Mouse (Mus musculus): Measurements from ENCODE around the gene Zfp316. TPM values are rescaled to one million over a fixed set of nuclear protein-coding genes. Genes with fewer than 3 reads are reported as not detected.
A peak's percentile ranks its signal among the peaks of the same experiment; 100 is the strongest.

Gene Zfp316
- polyA plus RNA-seq, 1 experiment from 2014 or later = 0.20 TPM

- Histone ChIP-seq H3K27me3 (peaks cover 86% of the 10 kb centered on the region), H3K9ac (no peak overlapping the region), H3K4me2 (no peak overlapping the region), H3K36me3 (no peaks in the 10 kb centered on the region), H3K27ac (no peak overlapping the region), H3K4me3 (replicated peaks) (0 out of 2 replicates have a peak overlapping the region, but pooled peaks have one; percentile 1), H3K4me1 (replicated peaks) (peaks cover 11% of the 10 kb centered on the region), H3K9me3 (replicated peaks) (no peaks in the 10 kb centered on the region)
- no peak for ATAC-seq (ENCODE audit: low read depth)
- no peak for DNase-seq
- 4% methylated on average over 66 of the region's 66 CpGs for WGBS (ENCODE audit: insufficient replicate concordance)
Observed at GRCm38 (mm10) chr5:143254487-143255130, 15.2 kb downstream of the Zfp316 start.

DNA sequence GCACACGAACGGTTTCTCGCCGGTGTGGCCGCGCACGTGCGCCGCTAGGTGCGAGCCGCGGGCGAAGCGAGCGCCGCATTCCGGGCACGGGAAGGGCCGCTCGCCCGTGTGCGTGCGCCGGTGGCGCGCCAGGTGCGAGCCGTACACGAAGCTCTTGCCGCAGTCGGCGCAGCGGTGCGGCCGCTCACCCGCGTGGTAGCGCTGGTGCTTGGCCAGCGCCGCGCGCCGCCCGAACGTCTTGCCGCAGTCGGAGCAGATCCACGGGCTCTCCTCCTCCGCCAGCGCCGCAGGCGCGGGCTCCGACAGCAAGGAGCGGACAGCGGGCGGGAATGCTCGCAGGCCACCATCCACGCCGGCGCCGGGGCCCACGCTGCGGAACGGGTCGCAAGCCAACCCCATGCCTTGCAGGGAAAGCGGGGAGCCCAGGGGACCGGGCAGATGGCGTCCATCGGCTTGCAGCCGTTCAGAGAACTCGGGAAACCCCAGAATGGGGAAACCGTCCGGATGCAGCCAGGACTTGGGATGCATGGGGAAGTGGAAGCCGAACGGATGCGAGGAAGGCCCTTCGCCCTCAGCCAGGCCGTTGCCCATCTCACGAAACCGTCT is 15.8 kb downstream of the Zfp316 start:
- H3K4me2 ChIP-seq = peak overlapping the region; percentile 56
- H3K27me3 ChIP-seq = peaks cover 86% of the 10 kb centered on the region
- no peaks in the 10 kb centered on the region for H3K36me3 ChIP-seq
- DNase-seq (no peak), ATAC-seq (ENCODE audit: low read depth) (no peak)
- 4% methylated on average over 81 of the region's 81 CpGs for WGBS (ENCODE audit: insufficient replicate concordance)
- H3K9ac ChIP-seq = no peak overlapping the region
- peak overlapping the region; percentile 47 for H3K4me3 ChIP-seq (replicated peaks)
- no peaks in the 10 kb centered on the region for H3K9me3 ChIP-seq (replicated peaks)
- H3K4me1 ChIP-seq (replicated peaks) = peaks cover 11% of the 10 kb centered on the region
- H3K27ac ChIP-seq = no peak overlapping the region

GRCm38 (mm10) chr5:143253186-143253880 is 16.5 kb downstream of the Zfp316 start:
- Histone ChIP-seq H3K36me3 (peaks cover 1% of the 10 kb centered on the region; the same call in 1 of the 2 replicates), H3K4me2 (peak overlapping the region; percentile 56), H3K27me3 (peaks cover 80% of the 10 kb centered on the region), H3K9ac (no peak overlapping the region), H3K27ac (no peak overlapping the region), H3K4me3 (replicated peaks) (peak overlapping the region; percentile 47), H3K9me3 (replicated peaks) (no peaks in the 10 kb centered on the region), H3K4me1 (replicated peaks) (peaks cover 11% of the 10 kb centered on the region)
- 0 out of 2 replicates have a peak, but pooled peaks have one; percentile 10 for ATAC-seq (ENCODE audit: low read depth)
- 5% methylated on average over 100 of the region's 103 CpGs for WGBS (ENCODE audit: insufficient replicate concordance)
- DNase-seq = no peak

GRCm38 (mm10) chr5:143252791-143253185 is 17.0 kb downstream of the Zfp316 start:
- no peaks in the 10 kb centered on the region for H3K9me3 ChIP-seq (replicated peaks)
- 11% methylated on average over 18 of the region's 18 CpGs for WGBS (ENCODE audit: insufficient replicate concordance)
- no peak overlapping the region for H3K9ac ChIP-seq
- peak overlapping the region; percentile 47; the same call in 1 of the 2 replicates for H3K4me3 ChIP-seq (replicated peaks)
- no peak overlapping the region for H3K27ac ChIP-seq
- H3K4me1 ChIP-seq (replicated peaks) = peaks cover 11% of the 10 kb centered on the region
- no peak for ATAC-seq (ENCODE audit: low read depth)
- no peak for DNase-seq
- peaks cover 74% of the 10 kb centered on the region for H3K27me3 ChIP-seq
- peaks cover 7% of the 10 kb centered on the region; the same call in 1 of the 2 replicates for H3K36me3 ChIP-seq
- H3K4me2 ChIP-seq = peak overlapping the region; percentile 56

GRCm38 (mm10) chr5:143252039-143252438 is 17.8 kb downstream of the Zfp316 start:
- 33% methylated on average over 6 of the region's 6 CpGs for WGBS (ENCODE audit: insufficient replicate concordance)

DNA sequence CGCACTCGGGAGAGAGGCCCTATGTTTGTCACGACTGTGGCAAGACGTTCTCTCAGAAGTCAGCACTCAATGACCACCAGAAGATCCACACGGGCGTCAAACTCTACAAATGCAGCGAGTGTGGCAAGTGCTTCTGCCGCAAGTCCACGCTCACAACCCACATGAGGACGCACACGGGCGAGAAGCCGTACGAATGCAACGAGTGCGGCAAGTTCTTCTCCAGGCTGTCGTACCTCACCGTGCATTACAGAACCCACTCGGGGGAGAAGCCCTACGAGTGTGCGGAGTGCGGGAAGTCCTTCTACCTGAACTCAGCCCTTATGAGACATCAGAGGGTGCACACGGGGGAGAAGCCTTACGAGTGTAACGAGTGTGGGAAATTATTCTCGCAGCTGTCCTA is 24.9 kb downstream of the Zfp316 start:
- 90% methylated on average over 26 of the region's 26 CpGs for WGBS (ENCODE audit: insufficient replicate concordance)
- ATAC-seq (ENCODE audit: low read depth) (no peak), DNase-seq (no peak)
- Histone ChIP-seq H3K27ac (no peak overlapping the region), H3K27me3 (no peaks in the 10 kb centered on the region), H3K9ac (no peak overlapping the region), H3K9me3 (replicated peaks) (no peaks in the 10 kb centered on the region), H3K4me2 (no peak overlapping the region), H3K4me3 (replicated peaks) (no peak overlapping the region), H3K36me3 (peaks cover 78% of the 10 kb centered on the region), H3K4me1 (replicated peaks) (no peaks in the 10 kb centered on the region)

More at GRCm38 (mm10) chr5:143252039-143252438, 17.8 kb downstream of the Zfp316 start:
- Histone ChIP-seq H3K27me3 (peaks cover 67% of the 10 kb centered on the region), H3K27ac (no peak overlapping the region), H3K9me3 (replicated peaks) (no peaks in the 10 kb centered on the region), H3K4me2 (no peak overlapping the region), H3K36me3 (peaks cover 11% of the 10 kb centered on the region; the same call in 1 of the 2 replicates), H3K4me1 (replicated peaks) (peaks cover 11% of the 10 kb centered on the region), H3K9ac (no peak overlapping the region), H3K4me3 (replicated peaks) (no peak overlapping the region)
- ATAC-seq (ENCODE audit: low read depth) (no peak), DNase-seq (no peak)

DNA sequence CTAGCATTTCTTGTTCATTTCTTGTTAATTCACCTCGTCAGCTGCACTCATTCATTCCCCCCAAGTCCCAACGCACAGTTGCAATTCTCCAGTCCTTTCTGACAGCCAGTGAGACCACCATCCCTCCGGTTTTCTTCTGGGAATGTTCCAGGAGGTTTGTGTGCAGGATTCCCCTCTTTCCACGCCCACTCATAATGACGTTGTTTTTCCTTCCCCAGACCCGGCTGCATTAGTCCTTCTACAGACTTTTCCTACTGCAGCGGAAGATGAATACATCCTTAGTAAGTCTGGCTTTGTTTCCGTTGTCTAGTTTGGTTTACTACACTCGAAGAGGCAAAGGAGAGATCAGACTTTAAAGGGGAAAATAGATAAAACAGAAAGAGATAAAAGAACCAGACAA is 33.8 kb downstream of the Zfp316 start:
- H3K27me3 ChIP-seq = no peaks in the 10 kb centered on the region
- 44% methylated on average over 9 of the region's 9 CpGs for WGBS (ENCODE audit: insufficient replicate concordance)
- H3K27ac ChIP-seq = no peak overlapping the region
- peaks cover 22% of the 10 kb centered on the region for H3K36me3 ChIP-seq
- ATAC-seq (ENCODE audit: low read depth) (no peak), DNase-seq (no peak)
- peak overlapping the region; percentile 83; the same call in 1 of the 2 replicates for H3K9ac ChIP-seq
- H3K4me3 ChIP-seq (replicated peaks) = peak overlapping the region; percentile 77
- peak overlapping the region; percentile 80 for H3K4me2 ChIP-seq
- peaks cover 11% of the 10 kb centered on the region for H3K4me1 ChIP-seq (replicated peaks)
- no peaks in the 10 kb centered on the region for H3K9me3 ChIP-seq (replicated peaks)

- peak; percentile 79 for DNase-seq
- peaks cover 14% of the 10 kb centered on the region for H3K36me3 ChIP-seq
- peaks cover 11% of the 10 kb centered on the region for H3K4me1 ChIP-seq (replicated peaks)
- peak within 1 kb of the TSS; percentile 80 for H3K4me2 ChIP-seq
- H3K27ac ChIP-seq = peak within 1 kb of the TSS; percentile 82
- H3K9ac ChIP-seq = peak within 1 kb of the TSS; percentile 83
- H3K9me3 ChIP-seq (replicated peaks) = no peaks in the 10 kb centered on the region
- 0% methylated on average over 58 of the region's 58 CpGs for WGBS (ENCODE audit: insufficient replicate concordance)
- H3K4me3 ChIP-seq (replicated peaks) = peak within 1 kb of the TSS; percentile 77
- ATAC-seq (ENCODE audit: low read depth) = peak; percentile 93
- H3K27me3 ChIP-seq = no peaks in the 10 kb centered on the region
Observed at GRCm38 (mm10) chr5:143235028-143235693, 34.7 kb downstream of the Zfp316 start, which contains the start of gene Zfp12. Zfp12 (plus strand) TSS chr5:143235163.

DNA sequence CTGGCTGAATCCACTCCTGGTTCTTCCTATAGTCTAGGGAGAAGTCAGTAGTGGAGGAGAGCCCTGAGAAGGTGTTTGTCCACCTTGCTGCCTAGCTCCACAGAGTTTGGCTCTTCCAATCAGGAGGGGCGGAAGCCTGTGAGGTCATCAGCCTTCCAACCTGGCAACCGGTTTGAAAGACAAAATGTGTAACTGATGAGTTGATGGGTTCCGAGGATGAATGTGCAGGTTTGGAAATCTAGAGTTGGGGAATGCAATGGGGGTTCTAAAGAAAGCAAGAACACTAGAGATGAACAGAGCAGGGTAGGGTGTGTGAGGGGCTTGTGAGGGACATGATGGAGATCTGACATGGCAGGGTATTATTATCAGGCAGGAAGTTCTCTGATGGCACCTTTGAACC is 43.0 kb downstream of the Zfp316 start, which contains the start of gene Spdye4a:
Spdye4a (minus strand) TSS at position 101 of the 400 bp plus-strand sequence.
- Histone ChIP-seq H3K4me2 (no peak within 1 kb of the TSS), H3K9ac (no peak within 1 kb of the TSS), H3K27ac (no peak within 1 kb of the TSS), H3K9me3 (replicated peaks) (no peaks in the 10 kb centered on the region), H3K4me3 (replicated peaks) (no peak within 1 kb of the TSS), H3K36me3 (no peaks in the 10 kb centered on the region), H3K27me3 (0 out of 2 replicates have a peak, but pooled peaks cover 5% of the 10 kb centered on the region), H3K4me1 (replicated peaks) (no peaks in the 10 kb centered on the region)
- 65% methylated on average over 3 of the region's 3 CpGs for whole genome bisulfite sequencing (ENCODE audit: insufficient replicate concordance)
- no peak for DNase-seq
- ATAC-seq (ENCODE audit: low read depth) = no peak

GRCm38 (mm10) chr5:143222287-143222686 is 47.5 kb downstream of the Zfp316 start:
- Histone ChIP-seq H3K27ac (no peak overlapping the region), H3K4me3 (replicated peaks) (no peak overlapping the region), H3K4me1 (replicated peaks) (no peaks in the 10 kb centered on the region), H3K27me3 (0 out of 2 replicates have a peak, but pooled peaks cover 5% of the 10 kb centered on the region), H3K9ac (no peak overlapping the region), H3K36me3 (no peaks in the 10 kb centered on the region), H3K9me3 (replicated peaks) (no peaks in the 10 kb centered on the region), H3K4me2 (no peak overlapping the region)
- ATAC-seq (ENCODE audit: low read depth) (no peak), DNase-seq (no peak)
- 52% methylated on average over 1 of the region's 1 CpGs for WGBS (ENCODE audit: insufficient replicate concordance)

- DNase-seq (no peak), ATAC-seq (ENCODE audit: low read depth) (no peak)
- Histone ChIP-seq H3K4me3 (replicated peaks) (no peak overlapping the region), H3K9me3 (replicated peaks) (no peaks in the 10 kb centered on the region), H3K4me2 (no peak overlapping the region), H3K36me3 (no peaks in the 10 kb centered on the region), H3K27me3 (no peaks in the 10 kb centered on the region), H3K9ac (no peak overlapping the region), H3K27ac (no peak overlapping the region), H3K4me1 (replicated peaks) (no peaks in the 10 kb centered on the region)
- WGBS (ENCODE audit: insufficient replicate concordance) = 60% methylated on average over 5 of the region's 5 CpGs
Observed at GRCm38 (mm10) chr5:143220996-143221395, 48.8 kb downstream of the Zfp316 start.
